Mouse (Mus musculus): ENCODE measurements around the gene Mrfap1. TPM values are rescaled to one million over a fixed set of nuclear protein-coding genes. Genes with fewer than 3 reads are reported as not detected.
A peak's percentile ranks its signal among the peaks of the same experiment; 100 is the strongest.

Gene Mrfap1
- polyA plus RNA-seq, 1 experiment = 78.1 TPM

GRCm38 (mm10) chr5:36791861-36792260 is 4.7 kb downstream of the Mrfap1 start:
- Histone ChIP-seq H3K27me3 (replicated peaks) (peaks cover 14% of the 10 kb centered on the region), H3K9me3 (peaks cover 5% of the 10 kb centered on the region; the same call in 1 of the 2 replicates), H3K4me1 (peaks cover 41% of the 10 kb centered on the region), H3K36me3 (replicated peaks; ENCODE audit: low read length) (peaks cover 25% of the 10 kb centered on the region), H3K4me3 (replicated peaks) (peak overlapping the region; percentile 38)
- TF ChIP-seq GATA1 (IDR thresholded peaks at IDR 0.05; ENCODE audit: borderline replicate concordance, low read length) (no peak), FLI1 (IDR thresholded peaks at IDR 0.05; ENCODE audit: low read length) (no peak)

- Histone ChIP-seq H3K27me3 (replicated peaks) (peaks cover 21% of the 10 kb centered on the region), H3K9me3 (peaks cover 31% of the 10 kb centered on the region), H3K4me1 (peaks cover 16% of the 10 kb centered on the region), H3K4me3 (replicated peaks) (peak overlapping the region; percentile 72), H3K36me3 (replicated peaks; ENCODE audit: low read length) (no peaks in the 10 kb centered on the region)
- TF ChIP-seq FLI1 (IDR thresholded peaks at IDR 0.05; ENCODE audit: low read length) (no peak), GATA1 (IDR thresholded peaks at IDR 0.05; ENCODE audit: borderline replicate concordance, low read length) (no peak)
Observed at GRCm38 (mm10) chr5:36786052-36786451, 10.5 kb downstream of the Mrfap1 start.

- TF ChIP-seq FLI1 (IDR thresholded peaks at IDR 0.05; ENCODE audit: low read length) (no peak), GATA1 (IDR thresholded peaks at IDR 0.05; ENCODE audit: borderline replicate concordance, low read length) (no peak; the same call in 2 of the 3 replicates)
Observed at GRCm38 (mm10) chr5:36779512-36779911, 17.1 kb downstream of the Mrfap1 start.

DNA sequence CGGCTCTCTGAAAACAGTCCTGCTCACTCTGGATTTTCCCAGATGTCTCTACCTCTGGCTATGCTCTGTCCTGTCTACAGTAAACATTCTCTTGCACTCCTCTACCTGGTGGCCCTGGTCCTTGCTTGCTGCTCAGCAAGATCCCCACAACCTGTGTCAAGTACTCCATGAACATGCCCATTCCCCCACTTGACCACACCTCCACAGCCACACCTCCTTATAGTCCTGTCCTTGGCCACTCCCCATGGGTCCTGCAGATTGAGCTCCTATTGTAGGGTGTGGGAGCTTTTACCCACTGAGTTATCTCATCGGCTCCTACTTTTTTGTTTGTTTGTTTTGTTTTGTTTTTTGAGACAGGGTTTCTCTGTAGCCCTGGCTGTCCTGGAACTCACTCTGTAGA is 17.7 kb downstream of the Mrfap1 start:
- no peak overlapping the region for H3K4me3 ChIP-seq (replicated peaks)
- peaks cover 23% of the 10 kb centered on the region for H3K9me3 ChIP-seq
- H3K27me3 ChIP-seq (replicated peaks) = peaks cover 19% of the 10 kb centered on the region
- no peaks in the 10 kb centered on the region for H3K36me3 ChIP-seq (replicated peaks; ENCODE audit: low read length)
- TF ChIP-seq GATA1 (IDR thresholded peaks at IDR 0.05; ENCODE audit: borderline replicate concordance, low read length) (no peak), FLI1 (IDR thresholded peaks at IDR 0.05; ENCODE audit: low read length) (no peak)
- peaks cover 25% of the 10 kb centered on the region for H3K4me1 ChIP-seq

More at GRCm38 (mm10) chr5:36779512-36779911, 17.1 kb downstream of the Mrfap1 start:
- Histone ChIP-seq H3K9me3 (peaks cover 29% of the 10 kb centered on the region), H3K4me1 (peaks cover 25% of the 10 kb centered on the region), H3K27me3 (replicated peaks) (peaks cover 18% of the 10 kb centered on the region), H3K4me3 (replicated peaks) (peak overlapping the region; percentile 75), H3K36me3 (replicated peaks; ENCODE audit: low read length) (no peaks in the 10 kb centered on the region)

- Histone ChIP-seq H3K27me3 (replicated peaks) (peaks cover 25% of the 10 kb centered on the region), H3K9me3 (peaks cover 18% of the 10 kb centered on the region), H3K4me1 (peaks cover 25% of the 10 kb centered on the region), H3K4me3 (replicated peaks) (no peak overlapping the region), H3K36me3 (replicated peaks; ENCODE audit: low read length) (no peaks in the 10 kb centered on the region)
- no peak for TF ChIP-seq GATA1 (IDR thresholded peaks at IDR 0.05; ENCODE audit: borderline replicate concordance, low read length)
- no peak for TF ChIP-seq FLI1 (IDR thresholded peaks at IDR 0.05; ENCODE audit: low read length)
Observed at GRCm38 (mm10) chr5:36777186-36777585, 19.4 kb downstream of the Mrfap1 start.

DNA sequence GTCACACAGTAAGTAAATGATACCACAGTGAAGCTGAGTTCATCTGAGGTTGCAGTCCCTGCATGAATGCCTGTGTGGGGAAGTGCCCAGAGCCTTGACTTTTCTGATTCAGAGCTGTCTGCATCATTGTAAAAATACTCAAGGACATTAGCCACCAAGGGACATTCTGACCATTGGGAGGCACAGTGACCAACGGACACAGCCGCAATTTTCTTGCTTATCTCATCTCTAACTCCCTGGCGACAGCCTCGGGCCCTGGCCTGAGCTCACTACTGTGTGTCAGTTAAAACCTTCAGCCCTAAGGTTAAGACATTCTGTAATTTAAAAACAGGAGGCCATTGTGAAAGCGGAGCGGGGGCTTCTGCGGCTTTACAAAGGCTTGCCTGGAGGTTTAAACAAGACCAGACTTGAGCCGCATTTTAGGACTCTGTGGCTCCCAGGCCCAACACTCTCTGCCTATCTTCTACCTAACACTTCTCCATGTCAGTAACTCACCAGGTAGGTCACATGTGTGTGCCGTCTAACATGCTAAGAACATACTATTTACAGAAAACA is 20.5 kb downstream of the Mrfap1 start:
- H3K27me3 ChIP-seq (replicated peaks) = peaks cover 28% of the 10 kb centered on the region
- H3K36me3 ChIP-seq (replicated peaks; ENCODE audit: low read length) = no peaks in the 10 kb centered on the region
- H3K9me3 ChIP-seq = peaks cover 18% of the 10 kb centered on the region
- TF ChIP-seq FLI1 (IDR thresholded peaks at IDR 0.05; ENCODE audit: low read length) (no peak), GATA1 (IDR thresholded peaks at IDR 0.05; ENCODE audit: borderline replicate concordance, low read length) (no peak)
- H3K4me3 ChIP-seq (replicated peaks) = no peak overlapping the region
- H3K4me1 ChIP-seq = peaks cover 25% of the 10 kb centered on the region

GRCm38 (mm10) chr5:36775317-36775716 is 21.3 kb downstream of the Mrfap1 start:
- Histone ChIP-seq H3K27me3 (replicated peaks) (peaks cover 31% of the 10 kb centered on the region), H3K9me3 (peaks cover 13% of the 10 kb centered on the region), H3K36me3 (replicated peaks; ENCODE audit: low read length) (no peaks in the 10 kb centered on the region), H3K4me1 (peaks cover 25% of the 10 kb centered on the region), H3K4me3 (replicated peaks) (no peak overlapping the region)
- TF ChIP-seq GATA1 (IDR thresholded peaks at IDR 0.05; ENCODE audit: borderline replicate concordance, low read length) (no peak), FLI1 (IDR thresholded peaks at IDR 0.05; ENCODE audit: low read length) (no peak)

DNA sequence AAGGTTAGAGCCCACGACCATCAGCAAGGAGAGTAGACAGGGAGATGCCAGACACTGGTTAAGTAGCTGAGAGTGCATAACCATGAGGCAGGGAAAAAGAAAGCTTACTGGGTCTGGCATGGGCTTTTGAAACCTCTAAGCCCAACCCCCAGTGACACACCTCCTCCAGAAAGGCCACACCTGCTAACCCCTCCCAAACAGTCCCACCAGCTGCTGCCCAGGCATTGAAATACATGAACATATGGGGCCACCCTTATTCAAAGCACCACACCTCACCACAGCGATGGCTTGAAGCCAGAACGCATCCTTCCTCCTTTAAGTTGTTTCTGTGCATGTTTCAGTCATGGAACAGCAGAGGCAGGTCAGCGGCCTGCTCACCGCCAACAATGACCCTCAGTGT is 24.0 kb downstream of the Mrfap1 start:
- H3K36me3 ChIP-seq (replicated peaks; ENCODE audit: low read length) = no peaks in the 10 kb centered on the region
- no peak for TF ChIP-seq GATA1 (IDR thresholded peaks at IDR 0.05; ENCODE audit: borderline replicate concordance, low read length)
- TF ChIP-seq FLI1 (IDR thresholded peaks at IDR 0.05; ENCODE audit: low read length) = no peak
- no peaks in the 10 kb centered on the region; the same call in 1 of the 2 replicates for H3K9me3 ChIP-seq
- H3K4me1 ChIP-seq = peaks cover 24% of the 10 kb centered on the region
- peaks cover 39% of the 10 kb centered on the region for H3K27me3 ChIP-seq (replicated peaks)
- H3K4me3 ChIP-seq (replicated peaks) = no peak overlapping the region

- Histone ChIP-seq H3K9me3 (no peaks in the 10 kb centered on the region), H3K27me3 (replicated peaks) (peaks cover 44% of the 10 kb centered on the region)
Observed at GRCm38 (mm10) chr5:36769603-36770002, 27.0 kb downstream of the Mrfap1 start.

GRCm38 (mm10) chr5:36766958-36767703 is 29.4 kb downstream of the Mrfap1 start:
- H3K27me3 ChIP-seq (replicated peaks) = peaks cover 53% of the 10 kb centered on the region
- TF ChIP-seq FLI1 (IDR thresholded peaks at IDR 0.05; ENCODE audit: low read length) (no peak), GATA1 (IDR thresholded peaks at IDR 0.05; ENCODE audit: borderline replicate concordance, low read length) (no peak)
- no peaks in the 10 kb centered on the region for H3K36me3 ChIP-seq (replicated peaks; ENCODE audit: low read length)
- no peak overlapping the region for H3K4me3 ChIP-seq (replicated peaks)
- peaks cover 10% of the 10 kb centered on the region; the same call in 1 of the 2 replicates for H3K4me1 ChIP-seq
- H3K9me3 ChIP-seq = no peaks in the 10 kb centered on the region

More at GRCm38 (mm10) chr5:36769603-36770002, 27.0 kb downstream of the Mrfap1 start:
- Histone ChIP-seq H3K4me3 (replicated peaks) (no peak overlapping the region), H3K36me3 (replicated peaks; ENCODE audit: low read length) (no peaks in the 10 kb centered on the region), H3K4me1 (peaks cover 6% of the 10 kb centered on the region; the same call in 1 of the 2 replicates)
- TF ChIP-seq GATA1 (IDR thresholded peaks at IDR 0.05; ENCODE audit: borderline replicate concordance, low read length) = no peak
- TF ChIP-seq FLI1 (IDR thresholded peaks at IDR 0.05; ENCODE audit: low read length) = no peak
